ENCODE assay signal across 21 mouse cellular contexts in the genomic region with DNA sequence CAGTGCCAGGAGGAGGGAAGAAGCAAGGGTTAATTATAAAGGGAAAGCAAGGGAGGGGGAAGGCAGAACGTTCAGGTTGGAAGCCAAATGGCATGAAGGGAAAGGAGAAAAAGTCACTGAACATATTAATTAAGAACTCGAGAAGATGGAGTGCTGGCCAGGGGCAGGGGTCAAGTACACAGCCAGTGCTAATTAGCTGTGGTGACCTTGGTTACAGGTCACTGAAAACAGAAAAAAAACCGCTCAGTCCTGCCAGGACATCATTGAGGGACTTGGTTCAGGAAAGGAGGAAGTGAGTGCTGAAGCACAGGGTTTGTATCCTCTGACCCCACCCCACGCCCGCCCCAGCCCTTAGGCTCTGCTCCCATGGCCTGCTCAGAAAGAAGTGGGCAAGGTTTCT.
DNase-seq lines count a peak whose midpoint lies in the region; ATAC-seq and TF ChIP-seq lines count a peak whose summit lies in the region.
"Had no signal": no experiment of that assay in that cellular context is flagged by ENCODE, and none has a peak within 500 bp of the region (broad histone marks: within the 10 kb centered on the region; RNA-seq: fewer than 3 reads in every experiment).

No protein-coding gene starts in this region.

- H3K4me1 ChIP-seq in hindbrain, embryonic 10.5 days (replicated peaks) = peaks cover 21% of the 10 kb centered on the region
- H3K4me1 ChIP-seq in hindbrain, embryonic 14.5 days (replicated peaks; ENCODE audit: control insufficient read depth, insufficient read depth, low read length) = peaks cover 8% of the 10 kb centered on the region
- H3K4me1 ChIP-seq in kidney, postnatal 0 days (replicated peaks; ENCODE audit: insufficient read depth, low read length) = no peaks in the 10 kb centered on the region
- H3K4me1 ChIP-seq: embryonic facial prominence, embryonic 15.5 days; liver, embryonic 13.5 days; megakaryocyte, embryonic 14.5 days had no signal

- 5% methylated on average over 5 of the region's 5 CpGs for WGBS in hindbrain, embryonic 10.5 days
- whole genome bisulfite sequencing in hindbrain, embryonic 14.5 days = 19% methylated on average over 5 of the region's 5 CpGs
- WGBS in kidney, postnatal 0 days = 12% methylated on average over 5 of the region's 5 CpGs

- no peak overlapping the region for H3K4me2 ChIP-seq in hindbrain, embryonic 14.5 days (replicated peaks)
- H3K4me2 ChIP-seq in kidney, postnatal 0 days (ENCODE audit: low read length) = no peak overlapping the region
- H3K4me2 ChIP-seq: embryonic facial prominence, embryonic 15.5 days; forebrain, embryonic 13.5 days; liver, embryonic 13.5 days had no signal

- H3K27me3 ChIP-seq in hindbrain, embryonic 10.5 days (ENCODE audit: insufficient read depth, poor library complexity, severe bottlenecking) = peaks cover 30% of the 10 kb centered on the region
- no peaks in the 10 kb centered on the region for H3K27me3 ChIP-seq in hindbrain, embryonic 14.5 days (ENCODE audit: control insufficient read depth, insufficient read depth, low read length)
- no peaks in the 10 kb centered on the region for H3K27me3 ChIP-seq in kidney, postnatal 0 days (ENCODE audit: insufficient read depth, low read length)
- H3K27me3 ChIP-seq: embryonic facial prominence, embryonic 15.5 days; forebrain, embryonic 13.5 days; liver, embryonic 13.5 days; megakaryocyte, embryonic 14.5 days; Patski had no signal

- peaks cover 4% of the 10 kb centered on the region; the same call in 1 of the 2 replicates for H3K9me3 ChIP-seq in hindbrain, embryonic 10.5 days
- peaks cover 4% of the 10 kb centered on the region; the same call in 1 of the 2 replicates for H3K9me3 ChIP-seq in hindbrain, embryonic 14.5 days (ENCODE audit: control insufficient read depth, low read length)
- H3K9me3 ChIP-seq in kidney, postnatal 0 days (replicated peaks; ENCODE audit: low read length) = peaks cover 5% of the 10 kb centered on the region
- H3K9me3 ChIP-seq: embryonic facial prominence, embryonic 15.5 days; forebrain, embryonic 13.5 days had no signal

- H3K36me3 ChIP-seq in hindbrain, embryonic 10.5 days = no peaks in the 10 kb centered on the region
- no peaks in the 10 kb centered on the region for H3K36me3 ChIP-seq in hindbrain, embryonic 14.5 days (replicated peaks; ENCODE audit: control insufficient read depth, insufficient read depth)
- no peaks in the 10 kb centered on the region for H3K36me3 ChIP-seq in kidney, postnatal 0 days (ENCODE audit: insufficient read depth, low read length)
- H3K36me3 ChIP-seq: embryonic facial prominence, embryonic 15.5 days; liver, embryonic 13.5 days had no signal

- TF ChIP-seq CTCF in kidney, postnatal 0 days (IDR thresholded peaks at IDR 0.05; ENCODE audit: low read depth) = no peak

- DNase-seq in hindbrain, embryonic 10.5 days (ENCODE audit: low spot score) = peak; percentile 32
- DNase-seq in hindbrain, embryonic 14.5 days (ENCODE audit: low spot score) = no peak
- peak; percentile 70 for DNase-seq in embryo, embryonic 10.5 days (ENCODE audit: low spot score)
- peak; percentile 16 for DNase-seq in hindlimb bud, embryonic 11.5 days (ENCODE audit: extremely low spot score, low read depth, low spot score)
- DNase-seq in kidney, postnatal 0 days (ENCODE audit: low spot score) = peak; percentile 66
- DNase-seq in urinary bladder, adult 2 months (ENCODE audit: low spot score) = no peak
- DNase-seq in layer of hippocampus, postnatal 14 days (ENCODE audit: low spot score in 2 of 2) = no peak
- no peak for DNase-seq in spleen, postnatal 14 days (ENCODE audit: low spot score in 2 of 2)
- DNase-seq: B cell, adult 2 months; cerebellum, postnatal 36 days; gastrocnemius, adult 2 months; heart, adult 2 months; heart, postnatal 10 days; liver, embryonic 13.5 days; right cerebral cortex, postnatal 25 days had no signal

- no peak for ATAC-seq in hindbrain, embryonic 14.5 days (ENCODE audit: low FRiP score)
- peak; percentile 25; the same call in 1 of the 2 replicates for ATAC-seq in kidney, postnatal 0 days (replicated peaks; ENCODE audit: low FRiP score, low read depth)
- ATAC-seq: forebrain, embryonic 13.5 days; intestine, embryonic 16.5 days; lung, postnatal 0 days; Patski had no signal

- H3K27ac ChIP-seq in hindbrain, embryonic 10.5 days = peak overlapping the region; percentile 75; the same call in 1 of the 2 replicates
- H3K27ac ChIP-seq in hindbrain, embryonic 14.5 days = no peak overlapping the region
- H3K27ac ChIP-seq in kidney, postnatal 0 days = no peak overlapping the region
- H3K27ac ChIP-seq: embryonic facial prominence, embryonic 15.5 days; forebrain, embryonic 13.5 days; gastrocnemius, adult 2 months; heart, adult 2 months; liver, embryonic 13.5 days had no signal

- no peak overlapping the region for H3K4me3 ChIP-seq in hindbrain, embryonic 10.5 days
- no peak overlapping the region for H3K4me3 ChIP-seq in hindbrain, embryonic 14.5 days (replicated peaks; ENCODE audit: low read length)
- no peak overlapping the region for H3K4me3 ChIP-seq in kidney, postnatal 0 days (replicated peaks; ENCODE audit: low read depth, low read length)
- H3K4me3 ChIP-seq: embryonic facial prominence, embryonic 15.5 days; forebrain, embryonic 13.5 days; gastrocnemius, adult 2 months; heart, adult 2 months; liver, embryonic 13.5 days; megakaryocyte, embryonic 14.5 days had no signal

- no peak overlapping the region for H3K9ac ChIP-seq in hindbrain, embryonic 14.5 days
- no peak overlapping the region for H3K9ac ChIP-seq in kidney, postnatal 0 days (ENCODE audit: low read depth, low read length)
- H3K9ac ChIP-seq: embryonic facial prominence, embryonic 15.5 days; forebrain, embryonic 13.5 days; liver, embryonic 13.5 days had no signal

Comparison
In these comparisons a context has a peak if more than half of its experiments do, and no peak if none do; other contexts are left out.
1. DNase-seq: peak in hindbrain, embryonic 10.5 days (single experiment), embryo, embryonic 10.5 days (single experiment), hindlimb bud, embryonic 11.5 days (single experiment) and kidney, postnatal 0 days (single experiment); none in hindbrain, embryonic 14.5 days (single experiment), urinary bladder, adult 2 months (single experiment), layer of hippocampus, postnatal 14 days (0 of 2) and spleen, postnatal 14 days (0 of 2).